ENCODE assay signal across 19 mouse cellular contexts in the genomic region with DNA sequence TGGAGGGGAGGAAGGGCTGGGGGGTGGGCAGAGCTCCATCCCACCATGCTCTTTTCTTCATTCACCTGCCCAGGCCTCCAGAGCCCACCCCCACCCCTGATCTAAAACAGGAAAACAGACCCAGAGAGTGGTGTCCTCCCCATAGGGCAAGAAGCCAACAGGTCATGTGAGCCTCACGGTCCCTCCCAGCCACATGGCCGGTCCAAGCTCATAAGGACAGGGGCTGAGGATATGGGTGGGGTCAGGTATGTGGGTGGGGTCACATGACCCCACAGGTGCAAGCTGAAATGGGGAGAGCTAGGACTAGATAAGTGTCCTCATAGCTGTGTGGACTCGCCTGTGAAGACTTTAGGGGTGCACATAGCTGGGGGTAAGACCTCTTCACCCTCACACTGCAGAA. TPM values are rescaled to one million over a fixed set of nuclear protein-coding genes. Genes with fewer than 3 reads are reported as not detected.
DNase-seq lines count a peak whose midpoint lies in the region; ATAC-seq lines count a peak whose summit lies in the region.
"Had no signal": no experiment of that assay in that cellular context is flagged by ENCODE, and none has a peak within 500 bp of the region (broad histone marks: within the 10 kb centered on the region; RNA-seq: fewer than 3 reads in every experiment).

No protein-coding gene starts in this region.

- peaks cover 28% of the 10 kb centered on the region for H3K4me1 ChIP-seq in hindbrain, embryonic 13.5 days (replicated peaks)
- H3K4me1 ChIP-seq in hindbrain, embryonic 11.5 days (replicated peaks; ENCODE audit: control insufficient read depth, insufficient read depth, low read length): no peaks in the 10 kb centered on the region
- H3K4me1 ChIP-seq in heart, embryonic 13.5 days: peaks cover 44% of the 10 kb centered on the region

- WGBS in hindbrain, embryonic 13.5 days: 92% methylated on average over 3 of the region's 3 CpGs
- WGBS in hindbrain, embryonic 11.5 days: 95% methylated on average over 3 of the region's 3 CpGs
- 47% methylated on average over 3 of the region's 3 CpGs for WGBS in heart, embryonic 13.5 days

- no peak overlapping the region for H3K4me2 ChIP-seq in hindbrain, embryonic 13.5 days
- H3K4me2 ChIP-seq in hindbrain, embryonic 11.5 days (replicated peaks; ENCODE audit: low read depth, low read length): no peak overlapping the region
- H3K4me2 ChIP-seq in heart, embryonic 13.5 days: peak overlapping the region; percentile 36
- H3K4me2 ChIP-seq: embryonic facial prominence, embryonic 13.5 days; forebrain, embryonic 15.5 days; lung, embryonic 15.5 days; midbrain, embryonic 15.5 days; neural tube, embryonic 15.5 days had no signal

- peaks cover 84% of the 10 kb centered on the region for H3K36me3 ChIP-seq in hindbrain, embryonic 13.5 days
- peaks cover 20% of the 10 kb centered on the region for H3K36me3 ChIP-seq in hindbrain, embryonic 11.5 days (ENCODE audit: control insufficient read depth, insufficient read depth, low read length)
- peaks cover 79% of the 10 kb centered on the region for H3K36me3 ChIP-seq in heart, embryonic 13.5 days

- no peaks in the 10 kb centered on the region for H3K9me3 ChIP-seq in hindbrain, embryonic 13.5 days
- no peaks in the 10 kb centered on the region for H3K9me3 ChIP-seq in hindbrain, embryonic 11.5 days (ENCODE audit: control insufficient read depth, low read length)
- no peaks in the 10 kb centered on the region for H3K9me3 ChIP-seq in heart, embryonic 13.5 days
- H3K9me3 ChIP-seq: embryonic facial prominence, embryonic 13.5 days; forebrain, embryonic 15.5 days; limb, embryonic 10.5 days; lung, embryonic 15.5 days; midbrain, embryonic 15.5 days; neural tube, embryonic 15.5 days had no signal

- no peak for ATAC-seq in hindbrain, embryonic 13.5 days (ENCODE audit: low FRiP score)
- no peak for ATAC-seq in hindbrain, embryonic 11.5 days (ENCODE audit: low FRiP score)
- no peak for ATAC-seq in heart, embryonic 13.5 days (ENCODE audit: extremely low read depth, insufficient number of reproducible peaks, low FRiP score, low TSS enrichment)
- ATAC-seq: forebrain, embryonic 15.5 days; midbrain, embryonic 15.5 days had no signal

- no peak for DNase-seq in hindbrain, embryonic 11.5 days (ENCODE audit: low spot score)
- DNase-seq in adipocyte (ENCODE audit: low spot score): peak; percentile 47
- peak; percentile 70 for DNase-seq in kidney, postnatal 10 days
- DNase-seq in right cerebral cortex, postnatal 14 days: no peak
- no peak for DNase-seq in embryo, embryonic 11 days
- DNase-seq in gastrocnemius, postnatal 25 days: no peak
- DNase-seq: right cerebral cortex, postnatal 25 days had no signal

- H3K27me3 ChIP-seq in hindbrain, embryonic 13.5 days: no peaks in the 10 kb centered on the region
- H3K27me3 ChIP-seq in hindbrain, embryonic 11.5 days (ENCODE audit: control insufficient read depth, insufficient read depth, low read length): no peaks in the 10 kb centered on the region
- no peaks in the 10 kb centered on the region for H3K27me3 ChIP-seq in heart, embryonic 13.5 days (replicated peaks)
- H3K27me3 ChIP-seq: CH12.LX; embryonic facial prominence, embryonic 13.5 days; forebrain, embryonic 15.5 days; lung, embryonic 15.5 days; midbrain, embryonic 15.5 days; neural tube, embryonic 15.5 days had no signal

- H3K27ac ChIP-seq in hindbrain, embryonic 13.5 days: no peak overlapping the region
- H3K27ac ChIP-seq in hindbrain, embryonic 11.5 days (ENCODE audit: low read depth, low read length): no peak overlapping the region
- H3K27ac ChIP-seq in heart, embryonic 13.5 days (replicated peaks): peak overlapping the region; percentile 88
- H3K27ac ChIP-seq: embryonic facial prominence, embryonic 13.5 days; forebrain, embryonic 15.5 days; limb, embryonic 10.5 days; lung, embryonic 15.5 days; midbrain, embryonic 15.5 days; neural tube, embryonic 15.5 days had no signal

- no peak overlapping the region for H3K4me3 ChIP-seq in hindbrain, embryonic 13.5 days
- no peak overlapping the region for H3K4me3 ChIP-seq in hindbrain, embryonic 11.5 days (ENCODE audit: low read depth, low read length)
- H3K4me3 ChIP-seq in heart, embryonic 13.5 days: peak overlapping the region; percentile 9; the same call in 1 of the 2 replicates
- H3K4me3 ChIP-seq: embryonic facial prominence, embryonic 13.5 days; forebrain, embryonic 15.5 days; limb, embryonic 10.5 days; lung, embryonic 15.5 days; midbrain, embryonic 15.5 days; neural tube, embryonic 15.5 days had no signal

- peak overlapping the region; percentile 29; the same call in 1 of the 2 replicates for H3K9ac ChIP-seq in hindbrain, embryonic 13.5 days
- no peak overlapping the region for H3K9ac ChIP-seq in hindbrain, embryonic 11.5 days (ENCODE audit: low read depth, low read length)
- H3K9ac ChIP-seq in heart, embryonic 13.5 days: peak overlapping the region; percentile 57; the same call in 1 of the 2 replicates
- H3K9ac ChIP-seq: forebrain, embryonic 15.5 days; lung, embryonic 15.5 days; midbrain, embryonic 15.5 days; neural tube, embryonic 15.5 days had no signal

RNA-seq across cellular contexts. Expression of a gene that starts 12.8 kb away (rescaled TPM):
- polyA plus RNA-seq in hindbrain, embryonic 13.5 days (2015; fragmentation: Nextera tagmentation; extraction: Ambion mirVana): 116 and 124 TPM in 2 replicates
- polyA plus RNA-seq in hindbrain, embryonic 11.5 days (2014; fragmentation: Nextera tagmentation; extraction: Ambion mirVana): 127 and 129 TPM in 2 replicates
- 68.4 and 75.8 TPM in 2 replicates for polyA plus RNA-seq in heart, embryonic 13.5 days (2015; fragmentation: Nextera tagmentation; extraction: Ambion mirVana)
- 10 to 100 TPM; 74.4 to 86.5 TPM for total RNA-seq in gastrocnemius, postnatal 25 days (2021)

RNA-seq across cellular contexts. Expression of a gene that starts 13.0 kb away (rescaled TPM):
- 24.9 and 26.5 TPM in 2 replicates for polyA plus RNA-seq in hindbrain, embryonic 13.5 days (2015; fragmentation: Nextera tagmentation; extraction: Ambion mirVana)
- polyA plus RNA-seq in hindbrain, embryonic 11.5 days (2014; fragmentation: Nextera tagmentation; extraction: Ambion mirVana): 2.1 and 4.0 TPM in 2 replicates
- polyA plus RNA-seq in heart, embryonic 13.5 days (2015; fragmentation: Nextera tagmentation; extraction: Ambion mirVana): 0.70 and 1.0 TPM in 2 replicates
- 1 to 10 TPM; 1.1 to 1.4 TPM for total RNA-seq in gastrocnemius, postnatal 25 days (2021)

RNA-seq across cellular contexts. Expression of a gene that starts 14.0 kb away (rescaled TPM):
- not detected in 2 replicates for polyA plus RNA-seq in hindbrain, embryonic 13.5 days (2015; fragmentation: Nextera tagmentation; extraction: Ambion mirVana)
- not detected in 2 replicates for polyA plus RNA-seq in hindbrain, embryonic 11.5 days (2014; fragmentation: Nextera tagmentation; extraction: Ambion mirVana)
- not detected in 2 replicates for polyA plus RNA-seq in heart, embryonic 13.5 days (2015; fragmentation: Nextera tagmentation; extraction: Ambion mirVana)
- total RNA-seq in gastrocnemius, postnatal 25 days (2021): not detected
- total RNA-seq: CH12.LX; heart, postnatal 10 days; layer of hippocampus, adult 8-10 months had no signal
- polyA plus RNA-seq: forebrain, embryonic 15.5 days; limb, embryonic 10.5 days; lung, embryonic 15.5 days; neural tube, embryonic 15.5 days; urinary bladder, adult 2 months had no signal

RNA-seq across cellular contexts. Expression of a gene that starts 39.1 kb away (rescaled TPM):
- polyA plus RNA-seq in hindbrain, embryonic 13.5 days (2015; fragmentation: Nextera tagmentation; extraction: Ambion mirVana): 1.6 and 2.4 TPM in 2 replicates
- polyA plus RNA-seq in hindbrain, embryonic 11.5 days (2014; fragmentation: Nextera tagmentation; extraction: Ambion mirVana): 1.8 TPM in 2 replicates
- polyA plus RNA-seq in heart, embryonic 13.5 days (2015; fragmentation: Nextera tagmentation; extraction: Ambion mirVana): 7.0 and 8.8 TPM in 2 replicates
- 10 to 100 TPM; 23.5 to 23.6 TPM for total RNA-seq in gastrocnemius, postnatal 25 days (2021)

Comparison
In these comparisons a context has a peak if more than half of its experiments do, and no peak if none do; other contexts are left out.
1. DNase-seq: peak in adipocyte (single experiment) and kidney, postnatal 10 days (single experiment); none in hindbrain, embryonic 11.5 days (single experiment), right cerebral cortex, postnatal 14 days (single experiment), embryo, embryonic 11 days (single experiment) and gastrocnemius, postnatal 25 days (single experiment).